Comparison of ENCODE assay signal across 27 mouse cellular contexts in genomic region chr8:4359362-4359761, GRCm38 (mm10). TPM values are rescaled to one million over a fixed set of nuclear protein-coding genes. Genes with fewer than 3 reads are reported as not detected.
A peak's percentile ranks its signal among the peaks of the same experiment; 100 is the strongest.
DNase-seq lines count a peak whose midpoint lies in the region; ATAC-seq and TF ChIP-seq lines count a peak whose summit lies in the region.
"Had no signal": no experiment of that assay in that cellular context is flagged by ENCODE, and none has a peak within 500 bp of the region (broad histone marks: within the 10 kb centered on the region; RNA-seq: fewer than 3 reads in every experiment).

No protein-coding gene starts in this region.

- no peaks in the 10 kb centered on the region for H3K36me3 ChIP-seq in heart, adult 2 months (ENCODE audit: control insufficient read depth, insufficient read depth, low read length)
- no peaks in the 10 kb centered on the region for H3K36me3 ChIP-seq in forebrain, embryonic 16.5 days (ENCODE audit: control insufficient read depth, insufficient read depth)
- no peaks in the 10 kb centered on the region for H3K36me3 ChIP-seq in liver, postnatal 0 days (replicated peaks; ENCODE audit: insufficient read depth, low read length)
- H3K36me3 ChIP-seq in embryonic facial prominence, embryonic 10.5 days (replicated peaks), result no peaks in the 10 kb centered on the region
- H3K36me3 ChIP-seq: heart, embryonic 13.5 days; hindbrain, embryonic 10.5 days; hindbrain, embryonic 15.5 days; intestine, embryonic 15.5 days; liver, embryonic 15.5 days; lung, embryonic 15.5 days; midbrain, embryonic 13.5 days had no signal

- H3K4me3 ChIP-seq in heart, adult 2 months, result no peak overlapping the region
- no peak overlapping the region for H3K4me3 ChIP-seq in forebrain, embryonic 16.5 days (replicated peaks; ENCODE audit: low read length)
- H3K4me3 ChIP-seq in liver, postnatal 0 days (ENCODE audit: low read depth, low read length), result no peak overlapping the region
- H3K4me3 ChIP-seq in embryonic facial prominence, embryonic 10.5 days, result no peak overlapping the region
- H3K4me3 ChIP-seq: erythroblast, embryonic 14.5 days; heart, embryonic 13.5 days; hindbrain, embryonic 10.5 days; hindbrain, embryonic 15.5 days; intestine, embryonic 15.5 days; liver, embryonic 15.5 days; lung, embryonic 15.5 days; megakaryocyte, embryonic 14.5 days; midbrain, embryonic 13.5 days had no signal

- TF ChIP-seq EP300 in heart, adult 2 months (IDR thresholded peaks at IDR 0.05; ENCODE audit: insufficient read depth, low read depth, low read length), result no peak
- TF ChIP-seq EP300 in liver, postnatal 0 days (IDR thresholded peaks at IDR 0.05; ENCODE audit: low read depth), result no peak

- no peak overlapping the region for H3K9ac ChIP-seq in heart, adult 2 months (ENCODE audit: low read depth, low read length)
- H3K9ac ChIP-seq in forebrain, embryonic 16.5 days (replicated peaks; ENCODE audit: low read depth, low read length), result no peak overlapping the region
- H3K9ac ChIP-seq in liver, postnatal 0 days (replicated peaks), result no peak overlapping the region
- H3K9ac ChIP-seq: heart, embryonic 13.5 days; hindbrain, embryonic 15.5 days; intestine, embryonic 15.5 days; liver, embryonic 15.5 days; lung, embryonic 15.5 days; midbrain, embryonic 13.5 days had no signal

- no peak for TF ChIP-seq POLR2A in heart, adult 2 months (IDR thresholded peaks at IDR 0.05; ENCODE audit: insufficient read depth, low read depth, low read length)

- no peak for TF ChIP-seq CTCF in heart, adult 2 months (IDR thresholded peaks at IDR 0.05)
- TF ChIP-seq CTCF in liver, postnatal 0 days (IDR thresholded peaks at IDR 0.05; ENCODE audit: low read depth), result no peak

- no peaks in the 10 kb centered on the region for H3K4me1 ChIP-seq in heart, adult 2 months (ENCODE audit: control insufficient read depth, insufficient read depth, low read length)
- peaks cover 3% of the 10 kb centered on the region; the same call in 1 of the 2 replicates for H3K4me1 ChIP-seq in forebrain, embryonic 16.5 days (replicated peaks; ENCODE audit: control insufficient read depth, insufficient read depth, low read length)
- 0 out of 2 replicates have a peak, but pooled peaks cover 3% of the 10 kb centered on the region for H3K4me1 ChIP-seq in liver, postnatal 0 days (ENCODE audit: insufficient read depth)
- no peaks in the 10 kb centered on the region for H3K4me1 ChIP-seq in embryonic facial prominence, embryonic 10.5 days
- H3K4me1 ChIP-seq: heart, embryonic 13.5 days; hindbrain, embryonic 10.5 days; hindbrain, embryonic 15.5 days; intestine, embryonic 15.5 days; liver, embryonic 15.5 days; lung, embryonic 15.5 days; midbrain, embryonic 13.5 days had no signal

- no peaks in the 10 kb centered on the region for H3K9me3 ChIP-seq in forebrain, embryonic 16.5 days (ENCODE audit: control insufficient read depth, low read length)
- no peaks in the 10 kb centered on the region for H3K9me3 ChIP-seq in liver, postnatal 0 days (ENCODE audit: low read length)
- H3K9me3 ChIP-seq in embryonic facial prominence, embryonic 10.5 days, result no peaks in the 10 kb centered on the region
- H3K9me3 ChIP-seq: heart, embryonic 13.5 days; hindbrain, embryonic 10.5 days; hindbrain, embryonic 15.5 days; intestine, embryonic 15.5 days; liver, embryonic 15.5 days; lung, embryonic 15.5 days; midbrain, embryonic 13.5 days had no signal

- H3K27ac ChIP-seq in heart, adult 2 months, result no peak overlapping the region
- no peak overlapping the region for H3K27ac ChIP-seq in forebrain, embryonic 16.5 days (ENCODE audit: low read length)
- no peak overlapping the region for H3K27ac ChIP-seq in liver, postnatal 0 days (ENCODE audit: low read depth)
- no peak overlapping the region for H3K27ac ChIP-seq in embryonic facial prominence, embryonic 10.5 days (replicated peaks)
- H3K27ac ChIP-seq: heart, embryonic 13.5 days; hindbrain, embryonic 10.5 days; hindbrain, embryonic 15.5 days; intestine, embryonic 15.5 days; liver, embryonic 15.5 days; lung, embryonic 15.5 days; midbrain, embryonic 13.5 days had no signal

- ATAC-seq in forebrain, embryonic 16.5 days, result peak; percentile 71
- no peak for ATAC-seq in liver, postnatal 0 days
- ATAC-seq: intestine, embryonic 15.5 days; midbrain, embryonic 13.5 days had no signal

- H3K4me2 ChIP-seq in forebrain, embryonic 16.5 days (ENCODE audit: low read length), result no peak overlapping the region
- no peak overlapping the region for H3K4me2 ChIP-seq in liver, postnatal 0 days (ENCODE audit: low read depth, low read length)
- H3K4me2 ChIP-seq: heart, embryonic 13.5 days; hindbrain, embryonic 15.5 days; intestine, embryonic 15.5 days; liver, embryonic 15.5 days; lung, embryonic 15.5 days; midbrain, embryonic 13.5 days had no signal

- 61% methylated on average over 3 of the region's 3 CpGs for WGBS in heart, adult 2 months
- 35% methylated on average over 3 of the region's 3 CpGs for WGBS in forebrain, embryonic 16.5 days
- 45% methylated on average over 3 of the region's 3 CpGs for WGBS in liver, postnatal 0 days (ENCODE audit: insufficient replicate concordance)
- 62% methylated on average over 3 of the region's 3 CpGs for WGBS in embryonic facial prominence, embryonic 10.5 days

- no peaks in the 10 kb centered on the region for H3K27me3 ChIP-seq in heart, adult 2 months (ENCODE audit: control insufficient read depth, insufficient read depth, low read length)
- no peaks in the 10 kb centered on the region for H3K27me3 ChIP-seq in forebrain, embryonic 16.5 days (replicated peaks; ENCODE audit: control insufficient read depth, insufficient read depth, low read length)
- no peaks in the 10 kb centered on the region for H3K27me3 ChIP-seq in liver, postnatal 0 days (ENCODE audit: insufficient read depth, low read length)
- no peaks in the 10 kb centered on the region for H3K27me3 ChIP-seq in embryonic facial prominence, embryonic 10.5 days (replicated peaks; ENCODE audit: low read depth, poor library complexity, severe bottlenecking)
- H3K27me3 ChIP-seq: heart, embryonic 13.5 days; hindbrain, embryonic 15.5 days; intestine, embryonic 15.5 days; liver, embryonic 15.5 days; lung, embryonic 15.5 days; midbrain, embryonic 13.5 days had no signal

- intact Hi-C loops in heart, adult 2 months (cut with DNase I), result no loop called here

- H3K79me2 ChIP-seq in heart, adult 2 months (replicated peaks; ENCODE audit: control insufficient read depth, insufficient read depth, low read length), result no peaks in the 10 kb centered on the region

- peak; percentile 45 for DNase-seq in heart, adult 11 months
- no peak for DNase-seq in heart, adult 2 months
- DNase-seq in retina, postnatal 1 day, result peak; percentile 75
- DNase-seq in retina, embryonic 14.5 days (ENCODE audit: low spot score), result no peak
- DNase-seq in liver, postnatal 0 days, result no peak
- no peak for DNase-seq in adrenal gland, postnatal 10 days
- DNase-seq in embryonic facial prominence, embryonic 10.5 days (ENCODE audit: low spot score), result no peak
- DNase-seq: adrenal gland, postnatal 25 days; cerebellum, adult 9-10 months; gastrocnemius, postnatal 25 days; heart, postnatal 10 days; kidney, adult 9 months; kidney, postnatal 10 days; lung, postnatal 36 days; right cerebral cortex, postnatal 25 days; spleen, adult 18-20 months; thymus, postnatal 14 days had no signal

RNA-seq across cellular contexts. Expression of gene Elavl1, which starts 34.1 kb away (rescaled TPM):
- 10 to 100 TPM; 60.0 to 61.1 TPM for total RNA-seq in heart, adult 2 months (2021)
- polyA plus RNA-seq in heart, adult 2 months (2012; rRNA removed), result 25.9 and 32.5 TPM in 2 replicates
- polyA plus RNA-seq in forebrain, embryonic 16.5 days (2015; fragmentation: Nextera tagmentation; extraction: Ambion mirVana), result 127 and 150 TPM in 2 replicates
- polyA plus RNA-seq in liver, postnatal 0 days (2015; fragmentation: Nextera tagmentation; extraction: Ambion mirVana), result 57.6 and 59.6 TPM in 2 replicates
- 10 to 100 TPM; 77.7 to 83.9 TPM for total RNA-seq in adrenal gland, postnatal 10 days (2021)
- 362 and 373 TPM in 2 replicates for polyA plus RNA-seq in embryonic facial prominence, embryonic 10.5 days (2016; fragmentation: Nextera tagmentation; extraction: Ambion mirVana)

RNA-seq across cellular contexts. Expression of gene Ccl25, which starts 34.4 kb away (rescaled TPM):
- 1 to 10 TPM; 2.9 to 5.1 TPM for total RNA-seq in heart, adult 2 months (2021)
- 2.5 and 3.5 TPM in 2 replicates for polyA plus RNA-seq in heart, adult 2 months (2012; rRNA removed)
- polyA plus RNA-seq in forebrain, embryonic 16.5 days (2015; fragmentation: Nextera tagmentation; extraction: Ambion mirVana), result 17.1 and 21.6 TPM in 2 replicates
- 4.0 and 5.5 TPM in 2 replicates for polyA plus RNA-seq in liver, postnatal 0 days (2015; fragmentation: Nextera tagmentation; extraction: Ambion mirVana)
- total RNA-seq in adrenal gland, postnatal 10 days (2021), result 10 to 100 TPM; 10.5 to 19.3 TPM
- polyA plus RNA-seq in embryonic facial prominence, embryonic 10.5 days (2016; fragmentation: Nextera tagmentation; extraction: Ambion mirVana), result 24.4 and 25.4 TPM in 2 replicates

Comparison
In these comparisons a context has a peak if more than half of its experiments do, and no peak if none do; other contexts are left out.
1. DNase-seq: peak in heart, adult 11 months (single experiment) and retina, postnatal 1 day (single experiment); none in heart, adult 2 months (0 of 2), retina, embryonic 14.5 days (single experiment), liver, postnatal 0 days (single experiment), adrenal gland, postnatal 10 days (single experiment) and embryonic facial prominence, embryonic 10.5 days (single experiment).